Mouse (Mus musculus): ENCODE data around the gene Tgfb3. TPM values are rescaled to one million over a fixed set of nuclear protein-coding genes. Genes with fewer than 3 reads are reported as not detected.

Tgfb3 gene
- polyA plus RNA-seq, 1 experiment: 1.3 TPM

GRCm38 (mm10) chr12:86107645-86108044 lies 28.8 kb upstream of the Tgfb3 start:
- Histone ChIP-seq H3K9ac (ENCODE audit: low read depth, poor library complexity, severe bottlenecking) (no peak overlapping the region), H3K4me1 (ENCODE audit: control insufficient read depth, insufficient read depth, low read length) (no peaks in the 10 kb centered on the region), H3K27ac (ENCODE audit: insufficient read depth, low read length) (no peak overlapping the region), H3K4me3 (ENCODE audit: low read depth, low read length) (no peak overlapping the region), H3K27me3 (ENCODE audit: control insufficient read depth, insufficient read depth, low read length, poor library complexity, severe bottlenecking) (no peaks in the 10 kb centered on the region), H3K36me3 (ENCODE audit: control insufficient read depth, insufficient read depth, low read length, poor library complexity, severe bottlenecking) (no peaks in the 10 kb centered on the region), H3K9me3 (replicated peaks; ENCODE audit: control insufficient read depth, insufficient read depth, low read length, poor library complexity, severe bottlenecking) (no peaks in the 10 kb centered on the region)
- TF ChIP-seq CTCF (IDR thresholded peaks at IDR 0.05; ENCODE audit: low read depth, low read length) (no peak), POLR2A (IDR thresholded peaks at IDR 0.05; ENCODE audit: insufficient read depth, low read length) (no peak), EP300 (IDR thresholded peaks at IDR 0.05; ENCODE audit: insufficient read depth, low read depth, low read length) (no peak)

DNA sequence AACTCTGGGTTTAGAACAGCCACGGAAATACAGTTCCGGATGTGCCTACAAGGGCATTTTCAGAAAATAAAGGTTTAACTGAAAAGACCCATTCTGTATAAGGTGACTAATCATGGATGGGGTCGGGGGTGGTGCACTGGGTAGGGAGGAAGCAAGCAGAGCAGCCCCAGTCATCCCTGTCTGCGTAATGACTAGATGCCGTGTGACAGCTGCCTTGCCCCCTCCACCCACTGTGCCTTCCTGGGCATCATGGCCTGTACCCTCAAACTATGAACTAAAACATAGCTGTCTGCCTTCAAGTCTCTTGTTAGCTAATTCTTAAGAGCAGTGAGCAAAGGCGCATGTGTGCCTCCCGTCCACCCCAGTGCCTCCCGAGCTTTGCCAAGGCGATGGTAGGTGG lies 27.2 kb upstream of the Tgfb3 start:
- H3K27ac ChIP-seq (ENCODE audit: insufficient read depth, low read length): no peak overlapping the region

DNA sequence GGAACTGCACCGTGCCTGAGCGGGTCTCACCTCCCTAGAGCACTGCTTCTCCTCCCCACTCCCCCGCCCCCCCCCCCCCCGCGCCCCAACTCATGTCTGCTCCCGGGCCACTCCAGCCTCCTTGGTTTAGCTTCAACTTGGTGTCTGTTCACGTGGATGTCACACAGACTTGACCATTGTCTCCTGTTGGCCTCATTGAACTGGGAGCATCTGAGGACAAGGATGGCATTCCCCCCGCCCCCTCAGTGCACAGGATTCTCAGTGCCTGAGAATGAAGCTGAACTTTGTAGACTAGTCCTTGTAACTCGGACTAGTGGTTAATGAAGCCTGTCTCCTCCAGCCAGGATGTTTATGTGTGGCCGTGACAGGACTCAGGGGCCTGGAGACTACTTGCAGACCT lies 26.7 kb upstream of the Tgfb3 start:
- H3K4me3 ChIP-seq (ENCODE audit: low read depth, low read length): no peak overlapping the region
- no peaks in the 10 kb centered on the region for H3K27me3 ChIP-seq (ENCODE audit: control insufficient read depth, insufficient read depth, low read length, poor library complexity, severe bottlenecking)
- no peaks in the 10 kb centered on the region for H3K4me1 ChIP-seq (ENCODE audit: control insufficient read depth, insufficient read depth, low read length)
- no peak overlapping the region for H3K9ac ChIP-seq (ENCODE audit: low read depth, poor library complexity, severe bottlenecking)
- no peaks in the 10 kb centered on the region for H3K36me3 ChIP-seq (ENCODE audit: control insufficient read depth, insufficient read depth, low read length, poor library complexity, severe bottlenecking)
- no peaks in the 10 kb centered on the region for H3K9me3 ChIP-seq (replicated peaks; ENCODE audit: control insufficient read depth, insufficient read depth, low read length, poor library complexity, severe bottlenecking)
- H3K27ac ChIP-seq (ENCODE audit: insufficient read depth, low read length): no peak overlapping the region
- TF ChIP-seq POLR2A (IDR thresholded peaks at IDR 0.05; ENCODE audit: insufficient read depth, low read length) (no peak), EP300 (IDR thresholded peaks at IDR 0.05; ENCODE audit: insufficient read depth, low read depth, low read length) (no peak), CTCF (IDR thresholded peaks at IDR 0.05; ENCODE audit: low read depth, low read length) (no peak)

More for the DNA sequence above, 27.2 kb upstream of the Tgfb3 start:
- H3K9me3 ChIP-seq (replicated peaks; ENCODE audit: control insufficient read depth, insufficient read depth, low read length, poor library complexity, severe bottlenecking): no peaks in the 10 kb centered on the region
- H3K9ac ChIP-seq (ENCODE audit: low read depth, poor library complexity, severe bottlenecking): no peak overlapping the region
- no peaks in the 10 kb centered on the region for H3K27me3 ChIP-seq (ENCODE audit: control insufficient read depth, insufficient read depth, low read length, poor library complexity, severe bottlenecking)
- H3K36me3 ChIP-seq (ENCODE audit: control insufficient read depth, insufficient read depth, low read length, poor library complexity, severe bottlenecking): no peaks in the 10 kb centered on the region
- TF ChIP-seq POLR2A (IDR thresholded peaks at IDR 0.05; ENCODE audit: insufficient read depth, low read length) (no peak), EP300 (IDR thresholded peaks at IDR 0.05; ENCODE audit: insufficient read depth, low read depth, low read length) (no peak), CTCF (IDR thresholded peaks at IDR 0.05; ENCODE audit: low read depth, low read length) (no peak)
- H3K4me1 ChIP-seq (ENCODE audit: control insufficient read depth, insufficient read depth, low read length): no peaks in the 10 kb centered on the region
- no peak overlapping the region for H3K4me3 ChIP-seq (ENCODE audit: low read depth, low read length)

DNA sequence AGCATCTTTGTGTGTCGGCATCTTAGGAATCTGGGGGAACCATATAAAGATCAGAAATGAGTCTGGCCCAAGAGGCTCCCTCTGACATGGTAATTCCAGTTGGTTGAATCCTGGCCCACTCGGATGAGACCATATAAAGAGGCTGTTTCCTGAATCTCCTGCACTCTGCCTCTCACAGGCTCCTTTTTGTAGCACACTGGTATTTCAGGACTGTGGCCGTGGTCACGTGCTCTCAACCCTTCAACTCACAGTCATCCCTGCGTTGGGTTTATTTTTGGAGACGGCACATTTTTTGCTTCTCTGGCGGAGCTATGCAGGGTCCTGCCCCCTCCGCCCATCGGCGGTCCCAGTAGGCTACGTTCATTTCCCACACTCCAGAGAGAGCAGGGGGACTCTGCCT lies 25.5 kb upstream of the Tgfb3 start:
- H3K9ac ChIP-seq (ENCODE audit: low read depth, poor library complexity, severe bottlenecking): no peak overlapping the region
- TF ChIP-seq EP300 (IDR thresholded peaks at IDR 0.05; ENCODE audit: insufficient read depth, low read depth, low read length): no peak
- no peak for TF ChIP-seq CTCF (IDR thresholded peaks at IDR 0.05; ENCODE audit: low read depth, low read length)
- TF ChIP-seq POLR2A (IDR thresholded peaks at IDR 0.05; ENCODE audit: insufficient read depth, low read length): no peak
- H3K9me3 ChIP-seq (replicated peaks; ENCODE audit: control insufficient read depth, insufficient read depth, low read length, poor library complexity, severe bottlenecking): no peaks in the 10 kb centered on the region
- no peak overlapping the region for H3K27ac ChIP-seq (ENCODE audit: insufficient read depth, low read length)
- no peaks in the 10 kb centered on the region for H3K4me1 ChIP-seq (ENCODE audit: control insufficient read depth, insufficient read depth, low read length)
- H3K36me3 ChIP-seq (ENCODE audit: control insufficient read depth, insufficient read depth, low read length, poor library complexity, severe bottlenecking): no peaks in the 10 kb centered on the region
- no peaks in the 10 kb centered on the region for H3K27me3 ChIP-seq (ENCODE audit: control insufficient read depth, insufficient read depth, low read length, poor library complexity, severe bottlenecking)
- H3K4me3 ChIP-seq (ENCODE audit: low read depth, low read length): no peak overlapping the region

DNA sequence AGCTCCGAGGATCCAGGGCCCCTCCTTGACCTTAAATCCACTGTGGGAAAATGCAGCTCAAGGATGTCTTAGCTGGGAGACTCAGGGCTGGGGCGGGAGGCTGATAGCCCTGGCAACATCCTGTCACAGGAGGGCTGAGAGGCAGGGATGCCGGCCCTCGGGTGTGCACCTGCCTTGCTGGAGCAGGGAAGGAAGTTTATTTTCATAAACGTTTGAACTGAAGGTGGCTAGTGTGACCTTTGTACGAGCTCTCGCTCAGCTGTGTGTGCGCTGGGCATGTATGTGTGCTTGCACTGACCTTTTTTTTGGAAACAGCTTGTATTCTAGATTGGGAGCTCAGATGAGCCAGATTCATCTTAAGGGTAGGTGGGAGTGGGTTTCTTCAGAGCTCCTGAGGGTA lies 25.0 kb upstream of the Tgfb3 start:
- Histone ChIP-seq H3K27ac (ENCODE audit: insufficient read depth, low read length) (no peak overlapping the region), H3K9ac (ENCODE audit: low read depth, poor library complexity, severe bottlenecking) (no peak overlapping the region), H3K4me1 (ENCODE audit: control insufficient read depth, insufficient read depth, low read length) (no peaks in the 10 kb centered on the region), H3K36me3 (ENCODE audit: control insufficient read depth, insufficient read depth, low read length, poor library complexity, severe bottlenecking) (no peaks in the 10 kb centered on the region), H3K27me3 (ENCODE audit: control insufficient read depth, insufficient read depth, low read length, poor library complexity, severe bottlenecking) (no peaks in the 10 kb centered on the region), H3K4me3 (ENCODE audit: low read depth, low read length) (no peak overlapping the region), H3K9me3 (replicated peaks; ENCODE audit: control insufficient read depth, insufficient read depth, low read length, poor library complexity, severe bottlenecking) (no peaks in the 10 kb centered on the region)
- TF ChIP-seq EP300 (IDR thresholded peaks at IDR 0.05; ENCODE audit: insufficient read depth, low read depth, low read length) (no peak), POLR2A (IDR thresholded peaks at IDR 0.05; ENCODE audit: insufficient read depth, low read length) (no peak), CTCF (IDR thresholded peaks at IDR 0.05; ENCODE audit: low read depth, low read length) (no peak)

GRCm38 (mm10) chr12:86103391-86103790 lies 24.6 kb upstream of the Tgfb3 start:
- no peaks in the 10 kb centered on the region for H3K4me1 ChIP-seq (ENCODE audit: control insufficient read depth, insufficient read depth, low read length)
- H3K4me3 ChIP-seq (ENCODE audit: low read depth, low read length): no peak overlapping the region
- no peaks in the 10 kb centered on the region for H3K9me3 ChIP-seq (replicated peaks; ENCODE audit: control insufficient read depth, insufficient read depth, low read length, poor library complexity, severe bottlenecking)
- no peak overlapping the region for H3K9ac ChIP-seq (ENCODE audit: low read depth, poor library complexity, severe bottlenecking)
- no peaks in the 10 kb centered on the region for H3K36me3 ChIP-seq (ENCODE audit: control insufficient read depth, insufficient read depth, low read length, poor library complexity, severe bottlenecking)
- no peak overlapping the region for H3K27ac ChIP-seq (ENCODE audit: insufficient read depth, low read length)
- no peaks in the 10 kb centered on the region for H3K27me3 ChIP-seq (ENCODE audit: control insufficient read depth, insufficient read depth, low read length, poor library complexity, severe bottlenecking)
- TF ChIP-seq POLR2A (IDR thresholded peaks at IDR 0.05; ENCODE audit: insufficient read depth, low read length) (no peak), EP300 (IDR thresholded peaks at IDR 0.05; ENCODE audit: insufficient read depth, low read depth, low read length) (no peak), CTCF (IDR thresholded peaks at IDR 0.05; ENCODE audit: low read depth, low read length) (no peak)

Measured in ES-Bruce4 (cell line).